9 mouse cellular contexts compared by ENCODE assay signal in the genomic region with DNA sequence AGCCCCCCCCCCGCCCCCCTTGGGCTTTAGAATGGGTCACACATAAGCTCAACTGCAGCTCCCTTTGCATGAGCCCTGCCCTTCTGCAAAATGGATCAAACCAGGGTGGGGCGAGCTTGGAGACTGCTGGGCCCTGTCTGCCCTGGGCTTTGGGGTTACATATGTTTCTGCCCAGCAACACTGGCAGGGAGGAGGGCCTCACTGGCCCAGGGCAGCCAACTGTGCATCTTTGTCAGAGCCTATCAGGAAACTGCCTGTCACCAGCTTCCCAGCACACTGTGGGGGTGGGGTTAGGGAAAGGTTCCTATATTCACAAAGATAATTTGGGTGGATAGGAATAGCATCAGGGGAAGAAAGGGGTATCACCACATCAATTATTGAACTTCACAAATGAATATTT.
DNase-seq lines count a peak whose midpoint lies in the region; ATAC-seq and TF ChIP-seq lines count a peak whose summit lies in the region.
"Had no signal": no experiment of that assay in that cellular context is flagged by ENCODE, and none has a peak within 500 bp of the region (broad histone marks: within the 10 kb centered on the region; RNA-seq: fewer than 3 reads in every experiment).

No protein-coding gene starts in this region.

- 0 out of 2 replicates have a peak, but pooled peaks have one; percentile 54 for ATAC-seq in midbrain, embryonic 11.5 days (ENCODE audit: low FRiP score)
- ATAC-seq in inflammation-experienced regulatory T-cells, adult 6 months, result no peak

- H3K4me3 ChIP-seq in kidney, adult 2 months (ENCODE audit: insufficient read depth, low read depth, low read length), result no peak overlapping the region
- H3K4me3 ChIP-seq in embryonic facial prominence, embryonic 10.5 days, result no peak overlapping the region
- no peak overlapping the region for H3K4me3 ChIP-seq in midbrain, embryonic 11.5 days (ENCODE audit: low read depth, low read length)
- H3K4me3 ChIP-seq: embryonic facial prominence, embryonic 15.5 days had no signal

- H3K4me1 ChIP-seq in kidney, adult 2 months (ENCODE audit: control insufficient read depth, insufficient read depth, low read length), result no peaks in the 10 kb centered on the region
- peaks cover 50% of the 10 kb centered on the region for H3K4me1 ChIP-seq in embryonic facial prominence, embryonic 10.5 days
- peaks cover 9% of the 10 kb centered on the region for H3K4me1 ChIP-seq in midbrain, embryonic 11.5 days (ENCODE audit: control insufficient read depth, insufficient read depth, low read length)

- no peak for TF ChIP-seq CTCF in kidney, adult 2 months (conservative IDR thresholded peaks at IDR 0.05; ENCODE audit: insufficient read depth, insufficient read length, low read depth, low read length)

- peak; percentile 51 for DNase-seq in embryo, embryonic 10 days (ENCODE audit: low spot score)
- DNase-seq in embryo, embryonic 9.5 days (ENCODE audit: extremely low spot score), result no peak
- DNase-seq in kidney, postnatal 4 days, result peak; percentile 36 to 54
- no peak for DNase-seq in kidney, adult 2 months
- peak; percentile 52 for DNase-seq in embryonic facial prominence, embryonic 10.5 days (ENCODE audit: low spot score)
- DNase-seq in midbrain, embryonic 11.5 days (ENCODE audit: low spot score, missing footprints), result no peak
- DNase-seq in T-cell, adult 2 months (ENCODE audit: low spot score), result no peak

- H3K4me2 ChIP-seq in midbrain, embryonic 11.5 days, result no peak overlapping the region
- H3K4me2 ChIP-seq: embryonic facial prominence, embryonic 15.5 days had no signal

- H3K9me3 ChIP-seq in embryonic facial prominence, embryonic 10.5 days, result no peaks in the 10 kb centered on the region
- no peaks in the 10 kb centered on the region for H3K9me3 ChIP-seq in midbrain, embryonic 11.5 days (ENCODE audit: control insufficient read depth, low read length)
- H3K9me3 ChIP-seq: embryonic facial prominence, embryonic 15.5 days had no signal

- no peak overlapping the region for H3K9ac ChIP-seq in midbrain, embryonic 11.5 days (ENCODE audit: low read length)
- H3K9ac ChIP-seq: embryonic facial prominence, embryonic 15.5 days had no signal

- no peak overlapping the region for H3K27ac ChIP-seq in kidney, adult 2 months (ENCODE audit: insufficient read depth, low read depth, low read length)
- H3K27ac ChIP-seq in embryonic facial prominence, embryonic 10.5 days (replicated peaks), result peak overlapping the region; percentile 60
- H3K27ac ChIP-seq in midbrain, embryonic 11.5 days (ENCODE audit: low read depth, low read length), result no peak overlapping the region
- H3K27ac ChIP-seq: embryonic facial prominence, embryonic 15.5 days had no signal

- no peaks in the 10 kb centered on the region for H3K36me3 ChIP-seq in kidney, adult 2 months (ENCODE audit: control insufficient read depth, insufficient read depth, low read length)
- no peaks in the 10 kb centered on the region for H3K36me3 ChIP-seq in embryonic facial prominence, embryonic 10.5 days (replicated peaks)
- H3K36me3 ChIP-seq in midbrain, embryonic 11.5 days (ENCODE audit: control insufficient read depth, insufficient read depth, low read length), result no peaks in the 10 kb centered on the region
- H3K36me3 ChIP-seq: embryonic facial prominence, embryonic 15.5 days had no signal

- WGBS in kidney, adult 2 months, result 50% methylated on average over 2 of the region's 2 CpGs
- 33% methylated on average over 2 of the region's 2 CpGs for WGBS in embryonic facial prominence, embryonic 10.5 days
- 25% methylated on average over 2 of the region's 2 CpGs for WGBS in midbrain, embryonic 11.5 days

- no peaks in the 10 kb centered on the region for H3K27me3 ChIP-seq in kidney, adult 2 months (replicated peaks; ENCODE audit: control insufficient read depth, insufficient read depth, low read length)
- peaks cover 5% of the 10 kb centered on the region for H3K27me3 ChIP-seq in embryonic facial prominence, embryonic 10.5 days (replicated peaks; ENCODE audit: low read depth, poor library complexity, severe bottlenecking)
- H3K27me3 ChIP-seq in midbrain, embryonic 11.5 days (ENCODE audit: control insufficient read depth, insufficient read depth, low read length), result no peaks in the 10 kb centered on the region

- TF ChIP-seq POLR2A in kidney, adult 2 months (IDR thresholded peaks at IDR 0.05; ENCODE audit: low read depth, low read length), result no peak

Comparison
In these comparisons a context has a peak if more than half of its experiments do, and no peak if none do; other contexts are left out.
1. DNase-seq: peak in embryo, embryonic 10 days (single experiment), kidney, postnatal 4 days (2 of 2) and embryonic facial prominence, embryonic 10.5 days (single experiment); none in embryo, embryonic 9.5 days (single experiment), kidney, adult 2 months (single experiment), midbrain, embryonic 11.5 days (single experiment) and T-cell, adult 2 months (single experiment).